Mouse (Mus musculus): ENCODE data around the gene Castor1.

GRCm38 (mm10) chr11:4271544-4271943 is 53.5 kb downstream of the Castor1 start:
- TF ChIP-seq CTCF (IDR thresholded peaks at IDR 0.05; ENCODE audit: insufficient read depth, low read depth, low read length) (no peak), POLR2A (IDR thresholded peaks at IDR 0.05; ENCODE audit: insufficient read depth, low read depth, low read length) (no peak)
